Mouse (Mus musculus) limb, embryonic 13.5 days (tissue): ENCODE measurements around the gene Gm5725. TPM values are rescaled to one million over a fixed set of nuclear protein-coding genes. Genes with fewer than 3 reads are reported as not detected.
"Not testable (repeated sequence)": the region's sequence is repeated elsewhere in the genome, so short reads cannot be mapped to it uniquely, and the experiment has no call there.

Experiments used
- ATAC-seq: fragments of 200-750 bp; cut with Nextera tagmentation; 2 replicates; pipeline ENCODE4 v1.8.0; 2017; ENCODE audit warnings: low read depth, moderate number of reproducible peaks, moderate TSS enrichment; ENCODE audit not compliant: low FRiP score
- H3K27ac ChIP-seq: fragments of 300-500 bp; sonication (generic); 2 replicates; pipeline ENCODE4 v1.5.1; 2015; ENCODE audit warnings: inconsistent platforms, mild to moderate bottlenecking, moderate library complexity
- H3K27me3 ChIP-seq: fragments of 300-500 bp; sonication (generic); 2 replicates; pipeline ENCODE4 v1.6.1; 2015; ENCODE audit warnings: mild to moderate bottlenecking, inconsistent platforms
- H3K36me3 ChIP-seq: fragments of 300-500 bp; sonication (generic); 2 replicates; pipeline ENCODE4 v1.6.1; 2015; ENCODE audit warnings: inconsistent platforms, mild to moderate bottlenecking, moderate library complexity
- H3K4me1 ChIP-seq: fragments of 300-500 bp; sonication (generic); 2 replicates; pipeline ENCODE4 v1.6.1; 2015; ENCODE audit warnings: inconsistent platforms
- H3K4me2 ChIP-seq: fragments of 300-500 bp; sonication (generic); replicated peaks from 2 replicates; pipeline ENCODE4 v1.6.1; 2015; ENCODE audit warnings: inconsistent platforms, mild to moderate bottlenecking, moderate library complexity
- H3K4me3 ChIP-seq: fragments of 300-500 bp; sonication (generic); 2 replicates; pipeline ENCODE4 v1.5.1; 2015; ENCODE audit warnings: moderate library complexity, mild to moderate bottlenecking, inconsistent platforms
- H3K9ac ChIP-seq: fragments of 300-500 bp; sonication (generic); 2 replicates; pipeline ENCODE4 v1.6.1; 2015; ENCODE audit warnings: mild to moderate bottlenecking, inconsistent platforms
- H3K9me3 ChIP-seq: fragments of 300-500 bp; sonication (generic); 2 replicates; pipeline ENCODE4 v1.6.1; 2016; ENCODE audit warnings: inconsistent platforms
- WGBS: fragments of 180-500 bp; shearing (Covaris S2); methylation state at CpG from one replicate; pipeline ENCODE4 v1.1.7; 2015; 5-methylcytosine and 5-hydroxymethylcytosine counted together
- polyA plus RNA-seq: library from polyadenylated mRNA; unstranded; fragments of >200 nt; fragmentation: Nextera tagmentation; extraction: Ambion mirVana; gene quantifications from 2 replicates; pipeline ENCODE4 v1.2.1, GENCODE M21; 2015

The Gm5725 gene
- polyA plus RNA-seq, result not detected in 2 replicates

DNA sequence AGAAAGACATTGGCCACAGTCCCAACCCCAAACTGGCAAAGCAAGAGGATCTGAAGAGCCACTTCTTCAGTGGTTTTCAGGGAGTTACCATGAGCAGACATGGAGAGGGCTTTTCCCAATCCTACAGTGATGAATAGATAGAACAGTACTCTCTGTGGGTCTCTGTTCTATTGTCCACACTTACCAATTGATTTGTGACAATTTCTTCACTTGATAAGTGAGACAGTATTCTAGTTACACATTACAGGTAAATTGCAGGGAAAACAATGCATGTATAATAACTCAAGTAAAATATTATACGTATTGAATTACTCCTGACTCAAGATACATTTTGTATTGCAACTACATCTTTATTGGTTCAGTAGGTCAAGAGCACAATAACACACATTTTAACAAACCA lies at the start of gene Gm5725:
Gene Gm5725, minus strand, starts transcription at position 101 of the 400 bp plus-strand sequence.
- H3K4me3 ChIP-seq, H3K4me1 ChIP-seq, H3K36me3 ChIP-seq, ATAC-seq, H3K27ac ChIP-seq, H3K9me3 ChIP-seq, H3K27me3 ChIP-seq, H3K4me2 ChIP-seq, H3K9ac ChIP-seq: not testable (repeated sequence)
- no CpG with 5 or more reads among the region's 1 CpGs for WGBS

DNA sequence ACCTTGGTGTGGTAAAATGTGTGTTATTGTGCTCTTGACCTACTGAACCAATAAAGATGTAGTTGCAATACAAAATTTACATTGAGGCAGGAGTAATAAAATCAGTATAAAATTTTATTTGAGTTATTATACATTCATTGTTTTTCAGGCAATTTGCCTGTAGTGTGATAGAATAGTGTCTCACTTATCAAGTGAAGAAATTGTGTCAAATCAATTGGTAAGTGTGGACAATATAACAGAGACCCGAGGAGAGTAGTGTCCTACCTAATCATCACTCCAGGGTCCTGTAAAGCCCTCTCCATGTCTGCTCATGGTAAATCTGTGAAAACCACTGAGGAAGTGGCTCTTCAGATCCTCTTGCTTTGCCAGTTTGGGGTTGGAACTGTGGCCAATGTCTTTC lies 12.0 kb downstream of the Gm5725 start, which contains the start of gene Vmn1r135:
Gene Vmn1r135, plus strand, starts transcription at position 301 of the 400 bp plus-strand sequence.
- H3K36me3 ChIP-seq, H3K4me1 ChIP-seq, H3K4me2 ChIP-seq, H3K4me3 ChIP-seq, ATAC-seq, H3K27me3 ChIP-seq, H3K9me3 ChIP-seq, H3K9ac ChIP-seq, H3K27ac ChIP-seq: not testable (repeated sequence)
- no CpG with 5 or more reads among the region's 1 CpGs for WGBS

DNA sequence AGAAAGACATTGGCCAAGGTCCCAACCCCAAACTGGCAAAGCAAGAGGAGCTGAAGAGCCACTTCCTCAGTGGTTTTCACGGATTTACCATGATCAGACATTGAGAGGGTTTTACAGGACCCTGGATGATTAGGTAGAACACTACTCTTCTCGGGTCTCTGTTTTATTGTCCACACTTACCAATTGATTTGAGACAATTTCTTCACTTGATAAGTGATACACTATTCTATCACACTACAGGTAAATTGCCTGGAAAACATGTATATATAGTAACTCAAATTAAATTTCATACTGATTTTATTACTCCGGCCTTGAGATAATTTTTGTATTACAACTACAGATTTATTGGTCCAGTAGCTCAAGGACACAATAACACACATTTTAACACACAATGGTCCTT lies 47.4 kb downstream of the Gm5725 start, which contains the start of gene Gm4177:
Gene Gm4177, minus strand, starts transcription at position 101 of the 400 bp plus-strand sequence.
- WGBS, result no CpG with 5 or more reads among the region's 3 CpGs
- not testable (repeated sequence) for ATAC-seq, H3K4me2 ChIP-seq, H3K9me3 ChIP-seq, H3K9ac ChIP-seq, H3K36me3 ChIP-seq, H3K4me1 ChIP-seq, H3K4me3 ChIP-seq, H3K27ac ChIP-seq, H3K27me3 ChIP-seq

Other genes starting within 250 kb of the Gm5725 start
- not detected in 2 replicates for gene Vmn1r132, start 230.2 kb downstream of the Gm5725 start, polyA plus RNA-seq
- gene Gm4175, start 82.8 kb downstream of the Gm5725 start, polyA plus RNA-seq, result not detected in 2 replicates
- gene Gm4177, start 47.5 kb downstream of the Gm5725 start, polyA plus RNA-seq, result not detected in 2 replicates
- not detected in 2 replicates for gene Vmn1r135, start 11.9 kb downstream of the Gm5725 start, polyA plus RNA-seq
- not detected in 2 replicates for gene Gm5891, start 77.0 kb upstream of the Gm5725 start, polyA plus RNA-seq
- gene Vmn1r137, start 150.3 kb upstream of the Gm5725 start, polyA plus RNA-seq, result not detected in 2 replicates
- not detected in 2 replicates for gene Vmn1r138, start 184.6 kb upstream of the Gm5725 start, polyA plus RNA-seq
- gene Gm6176, start 212.0 kb upstream of the Gm5725 start, polyA plus RNA-seq, result not detected in 2 replicates
- not detected in 2 replicates for gene Vmn1r139, start 224.8 kb upstream of the Gm5725 start, polyA plus RNA-seq